Mouse (Mus musculus): Measurements from ENCODE around the gene Pgc.

Gene Pgc

DNA sequence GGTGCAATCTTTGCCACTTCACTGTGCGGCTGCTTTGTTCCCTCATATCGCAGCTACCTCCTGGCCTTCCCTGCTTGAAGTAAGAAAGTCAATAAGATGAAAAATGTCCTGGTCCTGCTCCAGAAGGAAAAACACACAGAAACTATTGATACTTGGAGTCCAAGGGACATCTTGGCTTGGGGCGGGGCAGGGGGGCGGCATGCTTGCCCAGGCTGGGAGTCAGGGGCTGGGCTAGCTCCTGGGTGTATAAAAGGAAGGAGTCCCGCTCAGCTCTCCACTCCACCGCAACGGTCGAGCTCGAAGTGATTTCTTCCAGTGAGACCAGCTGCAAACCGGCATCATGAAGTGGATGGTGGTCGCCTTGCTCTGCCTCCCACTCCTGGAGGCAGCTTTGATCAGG, at the start of gene Pgc:
Pgc (plus strand) TSS at position 277 of the 400 bp plus-strand sequence.
- DNase-seq, result no peak

DNA sequence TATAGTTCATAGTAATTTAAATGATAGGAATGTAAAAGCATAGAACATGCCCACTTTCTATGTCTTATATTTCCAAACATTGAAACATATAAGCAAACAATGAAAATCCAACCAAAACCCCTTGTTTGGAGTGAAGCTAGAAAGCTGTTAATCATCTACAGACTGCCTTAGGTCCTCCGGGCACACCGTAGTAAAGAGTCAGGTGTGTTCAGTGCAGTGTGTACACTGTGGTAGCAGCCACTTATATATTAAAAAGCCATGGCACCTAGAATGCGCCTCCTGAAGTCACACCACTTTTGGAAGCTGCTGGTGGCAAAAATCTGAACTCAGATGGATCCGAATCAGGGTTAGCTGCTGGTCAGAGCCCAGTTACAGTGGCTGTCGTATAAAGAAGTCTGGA, 48.4 kb upstream of the Pgc start:
- DNase-seq, result no peak

DNA sequence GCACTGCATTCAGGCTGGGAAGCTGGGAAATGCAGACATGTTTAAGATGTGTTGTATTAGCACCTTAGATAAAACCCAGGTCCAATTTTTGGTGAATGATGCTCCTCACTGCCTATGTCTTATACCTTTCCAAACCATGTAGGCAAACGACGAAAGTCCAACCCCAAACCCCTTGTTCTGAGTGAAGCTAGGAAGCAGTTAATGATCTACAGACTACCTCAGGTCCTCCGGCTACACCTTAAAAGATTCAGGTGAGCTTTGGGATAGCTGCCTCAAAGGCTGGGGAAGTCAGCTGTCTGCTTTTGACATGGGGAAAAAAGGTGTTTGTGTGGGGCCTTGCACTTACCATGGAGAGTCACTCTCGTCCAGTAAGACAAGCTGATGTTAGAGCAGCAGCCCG, 47.9 kb upstream of the Pgc start:
- no peak for DNase-seq

DNA sequence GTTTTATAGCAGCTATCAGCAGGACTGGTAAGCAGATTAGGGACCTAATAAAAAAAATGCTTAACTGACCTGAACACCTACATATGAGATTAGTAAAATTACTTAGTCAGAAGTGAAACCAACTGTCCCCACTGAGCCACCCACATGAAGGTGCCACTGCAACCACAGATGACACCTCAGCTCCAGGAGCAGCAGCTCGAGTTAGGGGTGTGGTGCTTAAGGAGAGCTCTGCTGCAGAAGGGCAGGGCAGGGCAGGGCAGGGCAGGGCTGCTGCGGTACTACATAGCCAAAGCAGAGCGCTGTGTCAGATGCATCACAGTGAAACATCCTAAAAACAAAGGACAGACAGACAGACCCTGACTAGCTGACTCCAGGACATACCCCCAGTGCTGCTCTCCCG, 43.8 kb upstream of the Pgc start:
- DNase-seq, result no peak

DNA sequence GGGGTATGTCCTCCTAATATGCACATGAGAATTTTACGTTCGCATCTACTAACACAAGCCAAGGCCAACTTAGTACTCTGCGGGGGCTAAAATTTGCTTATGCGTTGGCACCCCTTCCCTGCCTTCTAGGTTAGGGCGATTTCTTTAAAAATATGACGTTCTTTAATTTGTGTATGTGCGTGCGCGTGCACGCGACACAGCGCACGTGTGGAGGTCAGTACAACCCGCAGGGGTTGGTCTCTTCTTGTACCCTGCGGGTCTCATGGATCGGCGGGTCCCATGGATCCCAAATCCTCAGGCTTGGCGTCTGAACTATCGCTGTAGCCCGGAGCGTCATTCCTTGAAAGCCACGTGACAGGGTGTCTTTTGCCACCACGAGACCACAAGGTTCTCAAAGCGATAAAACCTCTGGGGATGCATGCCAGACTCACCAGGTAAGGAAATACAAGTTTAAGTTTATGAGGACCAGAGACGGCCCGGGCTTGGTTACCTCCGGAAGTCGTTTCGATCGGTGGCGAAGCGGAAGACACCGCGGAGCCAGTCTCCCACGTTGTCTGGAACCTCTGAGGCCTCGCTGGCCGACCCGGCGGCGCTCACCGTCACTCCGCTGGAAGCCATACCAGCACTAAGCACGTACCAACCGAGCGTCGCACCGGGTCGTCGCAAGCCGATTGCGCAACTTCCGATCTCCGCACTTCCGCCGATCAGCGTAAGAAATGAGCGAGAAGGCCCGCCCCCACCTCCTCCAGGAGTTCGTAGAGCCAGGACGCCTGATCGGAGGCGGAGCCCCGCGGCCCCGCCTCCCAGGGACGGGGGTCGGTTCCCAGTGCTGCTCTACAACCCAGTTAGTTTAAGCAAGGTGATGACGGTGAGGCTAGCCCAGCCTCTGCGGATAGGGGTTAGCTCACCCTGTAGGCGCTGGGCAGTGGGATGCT, 39.0 kb upstream of the Pgc start:
- peak; percentile 99 for DNase-seq

DNA sequence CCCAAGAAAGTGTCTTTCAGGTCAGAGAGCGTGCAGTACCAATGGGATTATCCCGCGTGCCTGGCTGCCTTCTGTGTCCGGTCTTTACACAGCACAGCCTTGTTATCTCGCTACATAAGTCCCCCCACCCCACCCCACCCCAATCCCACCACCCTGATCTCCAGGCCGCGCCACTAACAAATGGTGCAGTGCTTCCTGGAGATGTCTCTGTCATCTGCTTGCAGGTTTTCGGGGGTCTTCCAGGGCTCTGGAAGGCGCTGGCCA, 38.4 kb upstream of the Pgc start, which contains the start of gene Tomm6:
Tomm6 (minus strand) TSS at position 43 of the 264 bp plus-strand sequence.
- DNase-seq, result no peak

DNA sequence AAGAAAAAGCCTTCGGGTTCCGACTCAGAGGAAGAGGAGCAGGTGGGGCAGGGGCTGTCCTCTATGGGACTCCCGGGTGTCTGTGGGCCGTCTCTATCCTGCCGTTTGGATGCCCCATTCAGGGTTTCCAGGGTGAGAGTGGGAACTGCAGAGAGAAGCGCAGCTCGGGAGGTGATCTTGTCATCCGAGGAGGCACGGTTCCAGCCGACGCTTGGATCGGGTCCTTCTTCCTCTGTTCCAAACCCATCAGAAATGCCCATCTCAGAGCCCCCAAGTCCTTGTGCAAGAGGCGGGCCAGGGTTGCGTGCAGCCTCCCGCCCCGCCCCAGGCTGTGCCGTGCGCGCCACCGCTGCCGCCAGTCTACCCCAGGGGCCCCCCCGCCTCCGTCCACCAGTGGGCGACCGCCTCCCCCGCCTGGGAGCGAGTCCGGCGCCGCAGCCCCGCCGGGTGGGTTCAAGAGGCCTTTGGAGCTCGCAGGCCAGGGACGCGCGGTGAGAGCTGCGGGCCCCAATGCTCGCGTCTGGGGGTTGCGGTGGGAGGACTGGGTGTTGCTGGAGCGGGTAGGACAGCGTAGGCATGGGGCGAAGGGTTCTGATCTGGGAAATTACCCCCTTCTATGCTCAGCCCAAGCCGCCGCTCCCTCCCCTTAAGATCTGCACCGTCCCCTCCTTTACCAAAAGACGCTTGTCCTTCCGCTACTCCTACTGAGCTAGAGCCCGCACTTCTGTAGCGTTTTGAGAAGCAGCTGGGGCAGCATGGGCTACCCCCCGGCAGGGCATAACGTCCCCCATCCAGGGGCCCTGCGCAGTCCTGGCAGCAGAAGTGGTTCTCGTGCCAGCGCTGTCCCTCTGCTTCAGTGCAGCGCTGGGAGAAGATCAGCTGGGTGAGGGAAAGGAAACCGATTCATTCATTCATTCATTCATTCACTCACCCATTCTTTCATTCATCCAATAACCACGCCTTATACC, 37.8 kb upstream of the Pgc start, which contains the start of gene Frs3:
Frs3 (plus strand) TSS at position 423 of the 968 bp plus-strand sequence.
- DNase-seq, result peak; percentile 87

DNA sequence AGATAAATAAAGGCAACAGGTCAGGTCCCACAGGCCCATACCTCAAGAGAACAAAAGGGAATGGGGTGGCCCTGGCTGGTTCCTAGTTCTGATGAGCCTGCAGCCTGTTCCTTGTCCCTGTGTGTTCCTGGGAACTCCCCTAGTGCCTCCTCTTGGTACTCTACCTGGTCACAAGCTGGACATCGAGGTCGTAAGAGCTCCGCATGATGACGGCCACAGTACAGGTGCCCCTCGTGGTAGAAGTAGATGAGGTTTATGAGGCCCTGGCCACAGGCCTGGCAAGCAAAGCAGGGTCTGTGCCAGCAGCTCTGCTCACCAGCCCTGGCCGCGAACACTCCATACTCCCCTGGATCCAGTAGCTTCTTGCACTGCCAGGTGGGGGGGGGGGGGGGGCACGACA, 36.7 kb upstream of the Pgc start:
- DNase-seq, result no peak

DNA sequence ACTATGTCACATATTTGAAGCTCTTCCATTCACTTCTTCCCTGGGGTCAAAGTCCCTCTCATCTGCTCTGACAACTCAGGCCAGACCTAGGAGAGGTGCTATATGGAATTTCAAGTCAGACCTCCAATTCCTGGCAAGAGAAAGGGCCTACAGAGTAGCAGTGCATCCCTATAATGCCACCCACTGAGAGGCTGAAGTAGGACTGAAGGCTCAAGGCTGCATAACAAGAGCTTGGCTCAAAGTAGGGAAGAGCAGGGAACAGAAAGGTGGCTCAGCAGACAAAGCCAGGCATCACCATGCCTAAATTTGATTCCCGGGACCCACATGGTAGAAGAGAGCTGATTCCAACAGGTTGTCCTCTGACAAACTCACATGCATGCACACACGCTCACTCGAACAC, 35.0 kb upstream of the Pgc start:
- no peak for DNase-seq

DNA sequence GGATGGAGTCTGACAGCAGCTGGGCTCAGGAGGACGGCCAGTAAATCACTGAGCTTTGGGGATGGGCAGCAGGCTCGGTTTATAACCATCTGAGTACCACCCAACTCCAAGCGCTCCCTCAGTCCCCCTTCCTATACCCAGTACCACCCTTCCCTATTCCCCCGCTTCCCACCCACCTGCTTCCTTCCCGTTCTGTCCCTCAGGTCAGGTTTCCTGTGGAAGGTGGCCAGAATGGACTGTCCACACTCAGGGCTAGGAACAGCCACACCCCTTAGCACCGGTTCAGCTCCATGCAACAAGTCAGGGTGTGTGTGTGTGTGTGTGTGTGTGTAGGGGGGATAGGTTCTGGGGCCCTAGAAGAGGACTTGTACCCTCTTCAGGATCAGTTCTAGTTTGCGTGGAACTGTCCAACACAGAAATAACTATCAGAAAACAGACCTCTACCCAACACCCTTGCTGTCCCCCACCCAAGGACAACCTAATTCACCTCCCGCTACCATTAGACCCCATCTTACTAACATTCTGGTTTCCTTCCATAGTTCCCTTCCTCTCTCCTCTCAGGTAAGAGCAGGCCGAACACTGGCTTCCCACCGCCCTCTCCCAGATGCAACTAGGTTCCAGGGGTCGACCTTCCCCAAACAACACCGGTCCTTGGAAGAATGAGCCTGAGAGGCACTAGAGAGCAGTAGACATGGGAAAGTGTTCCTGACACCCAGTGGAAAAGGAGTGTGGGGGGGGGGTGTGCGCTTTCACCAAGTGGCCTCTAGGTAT, 32.8 kb upstream of the Pgc start:
- DNase-seq, result no peak

DNA sequence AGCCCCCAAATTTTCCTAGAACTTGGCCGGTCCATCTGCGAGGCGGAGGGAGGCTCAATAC, 32.4 kb upstream of the Pgc start, which contains the start of gene Gm21981:
Gm21981 (minus strand) TSS at position 14 of the 61 bp plus-strand sequence.
- no peak for DNase-seq

DNA sequence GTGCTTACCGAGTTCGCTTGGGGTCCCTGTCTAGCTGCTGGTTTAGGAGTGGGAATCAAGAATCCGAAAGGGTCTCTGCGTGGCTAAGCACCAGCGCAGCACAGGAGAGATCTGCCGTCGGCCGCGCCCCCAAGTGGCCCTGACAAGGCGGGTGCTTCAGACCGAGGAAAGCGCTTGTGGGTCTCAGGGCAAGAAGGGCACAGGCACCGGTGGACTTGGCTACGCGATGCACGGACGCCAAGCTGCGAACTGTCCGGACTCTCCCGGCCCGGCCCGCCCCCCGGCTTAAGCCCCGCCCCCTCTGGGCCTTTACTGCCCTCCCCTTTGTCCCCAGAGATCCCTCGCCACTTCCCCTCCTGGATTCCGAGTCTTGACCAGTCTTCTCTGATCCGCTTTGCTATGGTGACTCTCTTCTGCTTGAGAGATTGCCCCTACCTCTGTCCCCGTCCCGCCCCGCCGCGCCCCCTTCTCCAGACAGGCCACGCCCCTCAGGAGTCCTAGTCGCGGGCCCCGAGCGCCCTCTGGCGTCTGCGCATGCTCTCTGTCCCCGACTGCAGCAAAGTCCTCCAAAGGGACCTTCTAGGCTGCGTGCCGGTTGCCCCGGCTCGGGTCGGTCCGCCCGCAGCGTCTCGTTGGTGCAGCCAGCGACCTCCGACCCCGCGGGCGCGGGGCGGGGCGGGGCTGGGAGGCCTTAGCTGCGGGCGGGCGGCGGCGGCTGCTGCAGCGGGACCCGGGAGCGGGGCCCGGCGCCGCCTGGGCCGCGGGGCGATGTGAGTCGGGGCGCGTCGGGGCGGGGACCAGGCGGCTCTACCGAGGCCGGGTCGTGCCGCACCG, 31.9 kb upstream of the Pgc start, which contains the start of gene Prickle4:
Prickle4 (minus strand) TSS at position 234 of the 834 bp plus-strand sequence.
- peak; percentile 98 for DNase-seq

DNA sequence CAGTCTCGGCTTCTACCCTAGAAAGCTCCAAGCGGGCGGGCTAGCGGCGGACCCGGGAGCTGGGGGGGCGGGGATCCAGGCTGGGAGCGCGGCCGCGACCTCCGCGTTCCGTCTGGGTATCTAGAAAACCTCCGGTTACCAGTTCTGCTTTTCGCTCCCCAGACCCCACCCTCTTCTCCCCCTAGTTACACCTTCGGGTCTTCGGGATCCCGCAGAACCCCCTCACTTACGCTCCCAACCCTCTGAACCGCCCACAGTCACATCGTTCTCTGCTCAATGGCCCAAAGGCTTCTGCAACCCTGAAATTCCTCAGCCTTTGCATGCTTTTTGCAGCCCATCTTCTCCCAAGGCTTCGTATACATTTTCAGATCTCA, 31.3 kb upstream of the Pgc start:
- no peak for DNase-seq

DNA sequence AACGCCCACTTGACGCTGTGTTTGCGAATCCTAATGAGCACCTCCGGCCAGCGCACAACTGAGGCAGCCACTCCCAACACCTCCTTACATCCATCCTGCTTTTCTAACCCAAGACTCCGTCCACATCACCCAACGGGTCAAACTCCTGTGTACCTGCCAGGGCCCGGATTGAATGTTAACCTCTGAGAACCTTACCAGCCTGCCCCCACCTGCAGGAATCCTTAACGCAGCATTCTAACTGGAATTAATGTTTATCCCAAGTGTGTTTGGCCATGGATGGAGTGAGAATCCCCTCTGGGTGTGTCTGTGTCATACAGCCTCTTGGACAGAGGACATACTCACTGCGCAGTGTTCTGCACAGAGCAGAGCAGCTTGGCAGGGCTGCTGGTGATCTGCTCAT, 28.5 kb upstream of the Pgc start:
- no peak for DNase-seq

DNA sequence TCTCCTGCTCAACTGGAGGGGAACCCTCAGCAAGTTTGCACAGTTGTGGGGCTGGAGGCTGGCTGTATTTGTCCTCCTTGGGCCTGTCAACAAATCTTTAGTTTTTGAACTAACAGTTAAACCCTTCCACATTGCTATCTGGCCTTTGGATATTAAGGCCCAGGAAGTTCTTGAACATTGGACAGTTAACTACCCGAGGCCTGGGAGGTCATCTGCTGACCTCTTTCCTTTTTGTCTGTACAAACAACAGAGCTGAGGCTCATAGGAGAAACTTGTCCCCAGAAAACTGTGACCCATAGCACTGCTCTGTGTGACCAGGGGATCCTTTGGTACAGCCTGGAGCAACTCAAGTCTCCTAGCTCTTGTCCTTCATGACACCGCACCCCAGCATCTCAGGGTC, 27.6 kb upstream of the Pgc start:
- DNase-seq, result no peak

DNA sequence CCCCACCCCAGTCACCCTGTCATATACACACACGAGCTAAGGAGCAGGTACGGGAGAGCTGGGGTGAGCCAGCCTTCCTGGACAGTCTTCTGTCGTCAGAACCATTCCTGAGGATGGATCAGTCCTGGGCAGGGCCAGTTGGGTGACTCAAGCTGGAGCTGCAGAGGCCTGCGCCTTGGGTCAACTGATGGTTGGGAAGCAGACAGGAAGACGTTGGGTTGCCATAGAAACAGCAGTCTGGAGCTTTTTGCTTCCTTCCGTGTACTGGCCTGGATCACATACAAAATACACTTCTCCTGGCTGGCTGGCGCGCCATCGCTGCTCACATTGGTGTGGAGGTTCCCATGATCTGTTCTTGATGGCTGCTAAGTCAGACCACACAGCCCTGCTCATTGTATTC, 24.8 kb upstream of the Pgc start:
- no peak for DNase-seq

DNA sequence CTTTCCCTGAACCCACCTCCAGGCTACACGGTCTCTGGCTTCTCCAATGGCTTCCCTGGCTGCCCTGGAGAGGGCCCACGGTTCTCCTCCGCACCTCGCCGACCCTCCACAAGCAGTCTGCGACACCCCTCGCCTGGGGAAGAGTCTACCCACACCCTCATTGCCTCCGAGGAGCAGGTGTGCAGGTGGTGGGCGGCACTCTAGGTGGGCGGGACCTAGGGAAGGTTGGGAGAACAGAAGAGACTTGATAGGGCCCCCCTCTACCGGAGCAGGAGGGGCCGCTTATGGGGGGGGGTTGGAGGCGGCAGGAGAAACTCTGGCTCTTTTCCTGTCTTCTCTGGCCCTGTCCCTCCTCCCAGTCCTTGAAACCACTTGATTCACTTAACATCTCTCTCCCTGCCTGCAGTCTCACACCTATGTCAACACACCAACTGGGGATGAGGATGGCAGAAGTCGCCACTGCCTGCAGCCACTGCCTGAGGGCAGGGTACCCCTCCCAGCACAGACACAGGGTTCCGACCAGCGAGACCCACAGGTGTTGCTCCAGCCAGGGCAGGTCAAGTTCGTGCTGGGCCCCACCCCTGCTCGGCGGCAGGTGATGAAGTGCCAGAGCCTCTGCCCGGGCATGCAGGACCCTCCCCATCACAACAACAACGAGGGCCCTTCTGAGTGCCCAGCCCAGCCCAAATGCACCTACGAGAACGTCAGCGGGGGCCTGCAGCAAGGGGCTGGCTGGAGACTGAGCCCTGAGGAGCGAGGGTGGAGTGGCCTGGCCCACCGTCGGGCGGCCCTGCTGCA, 23.9 kb upstream of the Pgc start:
- DNase-seq, result no peak

DNA sequence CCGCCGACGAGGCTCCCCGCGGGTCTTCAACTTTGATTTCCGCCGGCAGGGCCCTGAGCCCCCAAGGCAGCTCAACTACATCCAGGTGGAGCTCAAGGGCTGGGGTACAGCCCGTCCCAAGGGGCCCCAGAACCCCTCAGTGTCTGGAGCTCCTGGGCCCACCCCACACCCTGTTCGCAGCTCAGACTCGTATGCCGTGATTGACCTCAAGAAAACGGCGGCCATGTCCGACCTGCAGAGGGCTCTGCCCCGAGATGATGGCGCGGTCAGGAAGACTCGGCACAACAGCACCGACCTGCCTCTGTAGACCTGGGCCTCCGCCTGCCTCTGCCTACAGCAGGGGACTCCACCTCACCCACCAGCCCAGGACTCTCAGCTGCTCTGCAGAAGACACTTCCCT, 23.1 kb upstream of the Pgc start:
- peak; percentile 17 for DNase-seq

DNA sequence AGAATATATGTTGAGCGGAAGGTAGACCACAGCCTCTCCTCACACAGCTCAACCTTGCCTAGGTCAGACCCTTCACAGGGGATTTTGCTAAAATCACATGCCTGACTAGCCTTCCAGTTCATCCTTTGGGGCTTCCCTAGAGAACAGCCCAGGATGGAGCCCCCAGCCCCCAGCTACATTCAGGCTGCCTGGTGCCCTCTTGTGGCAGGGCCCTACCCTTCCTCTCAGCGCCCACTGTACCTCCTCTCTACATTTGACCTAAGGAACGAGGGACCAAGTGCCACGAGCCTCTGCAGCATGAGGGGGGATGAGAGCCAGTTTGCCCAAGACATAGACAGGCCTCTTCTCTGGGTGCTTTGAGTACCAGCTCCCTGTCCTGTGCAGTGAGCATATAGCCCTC, 21.9 kb upstream of the Pgc start:
- DNase-seq, result no peak

DNA sequence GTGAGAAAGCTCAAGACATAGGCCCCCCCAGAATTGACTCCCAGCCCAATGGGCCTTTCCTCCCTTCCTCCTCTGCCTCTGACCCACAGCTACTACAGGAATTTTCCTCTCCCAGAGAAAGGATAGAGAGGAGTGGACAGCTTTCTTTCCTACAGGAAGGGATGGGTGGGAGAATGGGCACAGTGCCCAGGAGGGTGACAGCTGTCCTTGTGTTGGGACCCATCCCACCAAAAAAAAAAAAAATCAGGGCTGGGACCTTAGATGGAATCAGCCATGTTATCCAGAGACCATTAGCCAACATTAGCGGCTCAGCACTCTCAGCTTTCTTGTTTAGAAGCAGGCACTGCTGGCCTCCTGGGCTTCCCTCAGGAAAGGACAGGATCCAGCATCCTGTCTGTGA, 20.4 kb upstream of the Pgc start:
- DNase-seq, result no peak

DNA sequence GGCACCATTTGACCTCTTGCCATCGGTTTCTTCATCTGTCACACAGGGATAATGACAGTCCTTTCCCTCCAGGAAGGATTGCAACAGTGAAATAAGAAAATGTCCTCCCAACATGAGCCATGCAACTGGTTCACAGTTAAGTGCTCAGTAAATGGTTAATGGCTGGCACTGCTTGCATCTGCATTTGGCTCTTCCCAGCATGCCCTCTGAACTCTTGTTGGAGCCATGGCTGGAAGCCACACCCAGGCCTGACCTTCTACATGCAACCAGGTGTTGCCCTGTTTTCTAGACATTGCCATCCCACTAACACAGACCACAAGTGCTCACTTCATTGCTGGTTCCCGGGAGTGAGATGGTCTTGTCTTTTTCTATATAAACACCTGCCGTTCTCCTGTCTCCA, 18.7 kb upstream of the Pgc start:
- DNase-seq, result no peak

DNA sequence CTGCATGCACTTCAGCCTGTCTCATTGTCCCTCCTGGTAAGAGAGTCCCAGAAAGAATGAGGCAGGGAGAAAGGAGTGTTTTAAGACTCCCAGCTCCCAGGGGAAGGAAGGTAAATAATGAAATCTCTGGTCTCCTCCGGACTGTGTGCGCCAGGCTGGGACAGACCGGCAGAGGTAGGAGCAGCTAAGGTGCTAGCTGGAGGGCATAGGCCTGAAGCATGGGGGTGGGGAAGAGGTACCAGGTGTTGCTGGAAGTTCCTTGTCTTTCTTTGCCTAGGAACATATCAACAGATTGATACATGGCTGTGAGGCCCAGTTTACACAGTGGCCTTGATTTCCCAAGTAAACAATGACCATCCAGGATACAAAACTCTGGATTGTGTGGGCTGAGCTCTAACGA, 17.7 kb upstream of the Pgc start:
- DNase-seq, result no peak

Data from embryo, embryonic 11 days (tissue).